Mouse (Mus musculus) liver, embryonic 14.5 days (tissue): ENCODE measurements at regions not wholly inside any gene's neighbourhood (a gene's known extent, or its start where the extent isn't known, plus 50 kb on each side); places are given as distances from the start of the nearest gene placed in this dataset.

Experiments
- ATAC-seq: fragments of 200-750 bp; cut with Nextera tagmentation; 2 replicates; pipeline ENCODE4 v1.8.0; 2017; ENCODE audit warnings: moderate number of reproducible peaks, mild to moderate bottlenecking, moderate library complexity; ENCODE audit not compliant: insufficient read depth
- DNase-seq, 3 experiments: peaks; one replicate each; pipeline ENCODE4 v3.0.0-alpha.2; 2012 to 2013; ENCODE audit warnings: low read depth in 3 of 3, low spot score in 3 of 3
- H3K27ac ChIP-seq: fragments of 300-500 bp; sonication (generic); 2 replicates; pipeline ENCODE4 v1.5.1; 2014; ENCODE audit warnings: moderate library complexity, mild to moderate bottlenecking, control low read depth, inconsistent platforms
- H3K27me3 ChIP-seq: fragments of 300-500 bp; sonication (generic); 2 replicates; pipeline ENCODE4 v1.6.1; 2014; ENCODE audit warnings: mild to moderate bottlenecking, low read length, moderate library complexity; ENCODE audit not compliant: control insufficient read depth, insufficient read depth
- H3K36me3 ChIP-seq: fragments of 300-500 bp; sonication (generic); replicated peaks from 2 replicates; pipeline ENCODE4 v1.6.1; 2014; ENCODE audit warnings: low read depth; ENCODE audit not compliant: control insufficient read depth, insufficient read depth
- H3K4me1 ChIP-seq, 2 experiments: fragments of 200-500 bp in 1 of 2; fragments of 300-500 bp in 1 of 2; sonication (generic) in 1 of 2; replicated peaks; 2 replicates each; pipeline ENCODE4 v1.6.1; 2012 to 2014; ENCODE audit warnings: antibody characterized with exemption in 1 of 2, inconsistent platforms in 1 of 2, low read length in 1 of 2; ENCODE audit not compliant: control insufficient read depth in 2 of 2, insufficient read depth in 2 of 2
- H3K4me2 ChIP-seq: fragments of 300-500 bp; sonication (generic); 2 replicates; pipeline ENCODE4 v1.6.1; 2014; ENCODE audit warnings: low read depth, mild to moderate bottlenecking, control low read depth, moderate library complexity
- H3K4me3 ChIP-seq, 2 experiments: fragments of 200-500 bp in 1 of 2; fragments of 300-500 bp in 1 of 2; sonication (generic) in 1 of 2; 2 replicates each; pipeline ENCODE4 v1.5.1; 2012 to 2014; ENCODE audit warnings: low read depth in 2 of 2, low read length in 2 of 2, mild to moderate bottlenecking in 2 of 2, control low read depth in 1 of 2, inconsistent platforms in 1 of 2, moderate library complexity in 1 of 2; ENCODE audit not compliant: insufficient read depth in 1 of 2
- H3K9ac ChIP-seq: fragments of 300-500 bp; sonication (generic); replicated peaks from 2 replicates; pipeline ENCODE4 v1.6.1; 2014; ENCODE audit warnings: mild to moderate bottlenecking, control low read depth, moderate library complexity
- H3K9me3 ChIP-seq: fragments of 300-500 bp; sonication (generic); 2 replicates; pipeline ENCODE4 v1.6.1; 2016; ENCODE audit warnings: low read length, mixed read lengths; ENCODE audit not compliant: control insufficient read depth
- CTCF ChIP-seq: IDR thresholded peaks from 2 replicates; pipeline ENCODE4 v1.5.1; 2016; ENCODE audit warnings: antibody characterized with exemption, low read depth, control low read depth
- EP300 ChIP-seq: IDR thresholded peaks from 2 replicates; pipeline ENCODE4 v1.6.1; 2016; ENCODE audit warnings: antibody characterized with exemption, low read depth
- WGBS: fragments of 180-500 bp; shearing (Covaris S2); extraction: QIAGEN DNeasy Blood & Tissue Kit; methylation state at CpG from one replicate; pipeline ENCODE4 v1.1.7; 2014; ENCODE audit not compliant: insufficient replicate concordance; 5-methylcytosine and 5-hydroxymethylcytosine counted together

DNA sequence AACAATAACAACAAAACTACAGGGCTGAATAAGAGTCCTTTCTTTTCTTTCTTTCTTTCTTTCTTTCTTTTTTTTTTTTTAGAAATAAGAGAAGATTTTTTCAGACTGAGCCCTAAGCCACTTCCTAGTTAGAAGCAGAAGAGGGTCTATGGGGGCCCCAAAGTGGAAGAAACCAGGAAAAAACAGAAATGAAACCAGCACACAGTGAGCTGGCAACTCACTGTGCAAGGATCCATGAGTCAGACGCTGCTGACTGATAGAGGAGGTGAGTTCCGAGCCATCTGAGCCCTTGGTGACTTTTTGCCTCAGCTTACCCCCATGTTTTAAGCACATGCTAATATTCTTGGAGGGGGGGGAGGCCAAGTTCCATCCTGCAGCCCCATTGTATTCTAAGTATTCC lies 55.2 kb upstream of the Lsm14a start:
- ATAC-seq (no peak), DNase-seq (no peak)
- H3K4me2 ChIP-seq, result no peak overlapping the region
- no peaks in the 10 kb centered on the region for H3K36me3 ChIP-seq
- H3K27me3 ChIP-seq, result no peaks in the 10 kb centered on the region
- no peak overlapping the region for H3K27ac ChIP-seq
- 54% methylated on average over 2 of the region's 2 CpGs for WGBS
- H3K4me3 ChIP-seq, result no peak overlapping the region
- H3K9ac ChIP-seq, result no peak overlapping the region
- TF ChIP-seq CTCF, result no peak
- no peak for TF ChIP-seq EP300
- H3K4me1 ChIP-seq, result no peaks in the 10 kb centered on the region
- no peaks in the 10 kb centered on the region for H3K9me3 ChIP-seq

DNA sequence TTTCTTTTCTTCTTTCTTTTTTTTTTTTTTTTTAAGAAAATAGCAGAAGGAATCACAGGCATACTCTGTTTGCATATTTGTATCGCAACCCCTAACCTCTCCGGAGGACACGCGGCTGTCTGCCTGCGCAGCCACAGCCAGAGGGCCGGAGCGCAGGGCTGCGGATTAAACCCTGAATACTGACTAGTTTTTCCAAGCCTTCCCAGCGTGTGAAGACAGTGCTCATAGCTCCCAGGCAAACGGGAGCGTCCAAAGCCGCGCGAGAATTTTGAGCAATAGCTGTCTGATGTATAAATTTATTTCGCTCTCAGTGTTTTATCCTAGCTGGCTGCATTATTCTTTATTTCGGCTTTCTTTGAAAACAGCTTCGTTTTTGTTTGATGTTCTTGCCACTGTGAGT lies 51.1 kb upstream of the Lsm14a start:
- Histone ChIP-seq H3K27me3 (no peaks in the 10 kb centered on the region), H3K9ac (no peak overlapping the region), H3K27ac (no peak overlapping the region), H3K36me3 (no peaks in the 10 kb centered on the region), H3K4me2 (no peak overlapping the region), H3K9me3 (no peaks in the 10 kb centered on the region), H3K4me3 (no peak overlapping the region), H3K4me1 (no peaks in the 10 kb centered on the region)
- ATAC-seq, result no peak
- DNase-seq, result no peak
- no peak for TF ChIP-seq CTCF
- no peak for TF ChIP-seq EP300
- 55% methylated on average over 17 of the region's 17 CpGs for WGBS
